Mouse (Mus musculus): ENCODE results near the gene Nsmce3. TPM values are rescaled to one million over a fixed set of nuclear protein-coding genes. Genes with fewer than 3 reads are reported as not detected.

Gene Nsmce3
- polyA plus RNA-seq, 1 experiment from 2014 or later, result 11.8 TPM

DNA sequence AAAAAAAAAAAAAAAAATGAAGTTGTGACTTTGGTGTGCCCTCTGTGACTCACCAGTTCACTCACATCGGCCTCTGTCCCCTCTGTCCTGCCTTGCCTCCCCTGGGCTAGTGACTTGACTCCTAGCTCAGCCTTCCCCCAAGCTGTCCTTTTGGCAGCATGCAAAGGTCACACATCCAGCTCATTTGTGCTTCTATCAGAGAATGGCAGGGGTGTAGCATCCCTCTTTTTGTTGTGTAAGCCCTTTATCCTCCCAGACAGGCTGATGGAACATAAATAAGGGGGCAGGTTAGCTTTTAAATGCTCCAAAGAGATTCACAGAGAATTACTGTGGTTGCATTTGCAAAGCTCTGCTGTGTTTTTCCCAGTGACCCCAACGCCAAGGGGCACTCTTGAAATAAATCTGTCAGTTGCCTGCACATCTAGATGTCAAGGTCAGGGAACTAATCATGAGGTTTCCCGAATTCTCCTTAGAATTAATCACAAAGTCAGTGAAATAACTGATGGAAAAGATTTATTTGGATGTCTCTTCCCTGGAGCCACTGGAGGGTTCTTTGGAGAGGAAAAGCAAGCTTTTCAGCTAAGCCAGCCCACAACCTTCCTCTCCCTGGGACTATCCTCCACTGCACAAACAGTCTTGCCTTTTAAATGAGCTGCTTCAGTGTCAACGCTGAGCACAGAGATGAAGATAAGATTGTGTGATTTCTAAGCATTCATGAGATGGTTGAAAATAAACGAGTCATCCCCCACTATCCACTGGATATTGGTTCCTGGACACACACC lies 42.4 kb downstream of the Nsmce3 start:
- no peak overlapping the region for H3K27ac ChIP-seq (replicated peaks)
- H3K4me2 ChIP-seq (replicated peaks), result no peak overlapping the region
- no peaks in the 10 kb centered on the region for H3K9me3 ChIP-seq (replicated peaks)
- no peaks in the 10 kb centered on the region for H3K27me3 ChIP-seq
- H3K36me3 ChIP-seq, result no peaks in the 10 kb centered on the region
- H3K4me1 ChIP-seq, result no peaks in the 10 kb centered on the region
- WGBS, result 56% methylated on average over 5 of the region's 5 CpGs
- no peak overlapping the region for H3K4me3 ChIP-seq (replicated peaks)
- no peak overlapping the region for H3K9ac ChIP-seq
- ATAC-seq (ENCODE audit: insufficient number of reproducible peaks, low FRiP score, low TSS enrichment, low read depth), result no peak

DNA sequence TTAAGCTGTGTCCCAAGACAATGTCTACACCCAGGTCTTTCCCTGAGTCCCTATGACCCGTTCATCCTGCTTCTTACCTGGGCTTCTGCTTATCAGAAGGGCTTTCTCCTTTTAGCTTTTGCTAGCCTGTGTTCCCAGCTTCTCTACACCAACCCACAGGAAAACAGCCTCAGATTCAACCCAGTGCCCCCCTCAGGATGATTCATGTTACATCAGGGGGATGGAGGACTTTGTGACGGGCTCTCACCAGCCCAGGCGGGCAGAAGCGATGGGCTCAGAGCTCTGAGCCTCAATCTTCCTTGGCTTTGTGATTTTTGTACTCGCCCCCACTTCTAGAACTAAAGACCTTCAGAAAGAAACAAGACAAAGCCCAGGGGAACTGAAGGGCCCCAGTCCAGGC lies 51.7 kb downstream of the Nsmce3 start:
- Histone ChIP-seq H3K4me1 (no peaks in the 10 kb centered on the region), H3K4me2 (replicated peaks) (no peak overlapping the region), H3K27ac (replicated peaks) (no peak overlapping the region), H3K27me3 (no peaks in the 10 kb centered on the region), H3K4me3 (replicated peaks) (no peak overlapping the region), H3K9ac (no peak overlapping the region), H3K9me3 (replicated peaks) (no peaks in the 10 kb centered on the region), H3K36me3 (no peaks in the 10 kb centered on the region)
- no peak for ATAC-seq (ENCODE audit: insufficient number of reproducible peaks, low FRiP score, low TSS enrichment, low read depth)
- 70% methylated on average over 5 of the region's 5 CpGs for WGBS

DNA sequence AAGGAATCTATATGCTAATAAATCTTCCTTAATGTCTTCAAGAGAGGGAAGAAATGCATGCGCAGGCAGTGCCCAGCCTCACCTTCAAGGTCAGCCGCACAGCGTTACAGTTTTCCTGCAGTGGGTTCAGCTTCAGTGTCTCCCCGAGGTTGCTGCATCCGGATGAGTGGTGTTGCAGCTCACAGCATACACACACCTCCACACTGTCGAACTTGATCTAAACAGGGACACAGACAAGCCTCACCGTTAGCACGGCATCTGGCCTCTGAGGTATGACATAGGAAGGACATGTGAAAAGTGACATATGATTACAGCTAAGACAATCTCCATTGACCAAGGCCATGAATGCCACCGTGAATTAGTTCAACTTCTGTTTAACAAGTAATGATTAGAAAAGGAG lies 53.1 kb downstream of the Nsmce3 start:
- H3K27me3 ChIP-seq, result no peaks in the 10 kb centered on the region
- no peak for ATAC-seq (ENCODE audit: insufficient number of reproducible peaks, low FRiP score, low TSS enrichment, low read depth)
- 83% methylated on average over 9 of the region's 9 CpGs for WGBS

More for the DNA sequence above, 53.1 kb downstream of the Nsmce3 start:
- no peak overlapping the region for H3K9ac ChIP-seq
- H3K36me3 ChIP-seq, result no peaks in the 10 kb centered on the region
- H3K4me1 ChIP-seq, result no peaks in the 10 kb centered on the region
- no peak overlapping the region for H3K27ac ChIP-seq (replicated peaks)
- no peaks in the 10 kb centered on the region for H3K9me3 ChIP-seq (replicated peaks)
- no peak overlapping the region for H3K4me2 ChIP-seq (replicated peaks)
- H3K4me3 ChIP-seq (replicated peaks), result no peak overlapping the region
